Mouse (Mus musculus) left cerebral cortex, adult 11 months (tissue): Measurements from ENCODE around the gene Gys1.

Source experiments
- DNase-seq: peaks from one replicate; pipeline ENCODE4 v3.0.0; 2022; ENCODE audit warnings: low spot score

Gene Gys1

DNA sequence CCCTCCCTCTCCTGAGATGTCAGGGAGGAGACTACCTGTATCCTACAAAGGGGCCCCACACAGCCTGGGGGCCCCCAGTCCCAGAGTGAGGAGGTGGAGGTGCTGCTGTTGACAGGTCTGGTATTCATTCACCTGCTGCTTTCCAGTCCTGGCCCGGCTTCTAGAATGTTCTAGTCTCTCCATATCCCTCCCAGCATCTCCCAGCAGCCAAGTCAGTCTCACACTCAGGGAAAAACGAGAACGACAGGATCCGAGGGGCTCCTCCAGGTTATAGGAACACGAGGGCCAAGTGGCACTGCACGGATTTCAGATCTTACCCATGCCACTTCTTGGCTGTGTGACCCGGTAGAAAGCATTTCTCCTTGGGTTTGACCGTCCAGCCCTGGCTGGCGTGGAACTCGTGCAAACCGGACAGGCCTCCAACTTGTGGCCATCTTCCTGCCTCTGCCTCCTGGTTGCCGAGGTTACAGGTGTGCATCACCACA is 19.9 kb upstream of the Gys1 start:
- DNase-seq, result no peak

- no peak for DNase-seq
Measured at GRCm38 (mm10) chr7:45415636-45416035, 19.0 kb upstream of the Gys1 start.

DNA sequence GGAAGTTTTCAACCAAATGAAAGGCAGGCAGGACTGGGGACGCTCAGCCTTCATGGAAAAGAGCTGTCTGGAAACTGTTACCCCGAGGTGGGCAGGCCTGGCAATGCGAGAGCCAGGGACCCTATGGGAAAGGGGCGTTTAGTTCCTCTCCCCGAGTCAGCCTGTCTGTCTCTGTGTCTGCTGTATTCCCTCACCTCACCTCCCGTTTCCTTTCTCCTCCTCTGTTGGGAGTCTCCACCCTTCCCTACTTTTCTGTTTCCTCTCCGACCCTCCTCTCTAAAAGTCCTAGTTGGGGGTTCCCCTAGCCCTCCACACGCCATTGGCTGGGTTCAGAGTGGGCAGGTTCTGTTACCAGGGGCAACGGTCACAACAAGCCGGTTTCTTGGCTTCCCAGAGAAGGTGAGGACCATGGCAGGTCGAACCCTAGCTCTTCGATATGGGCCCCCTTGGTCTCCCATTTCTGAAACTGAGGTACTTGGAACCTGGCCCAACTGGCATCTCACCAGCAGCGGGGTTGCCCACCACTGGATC is 16.6 kb upstream of the Gys1 start:
- no peak for DNase-seq

GRCm38 (mm10) chr7:45419859-45420614 is 14.6 kb upstream of the Gys1 start:
- no peak for DNase-seq

DNA sequence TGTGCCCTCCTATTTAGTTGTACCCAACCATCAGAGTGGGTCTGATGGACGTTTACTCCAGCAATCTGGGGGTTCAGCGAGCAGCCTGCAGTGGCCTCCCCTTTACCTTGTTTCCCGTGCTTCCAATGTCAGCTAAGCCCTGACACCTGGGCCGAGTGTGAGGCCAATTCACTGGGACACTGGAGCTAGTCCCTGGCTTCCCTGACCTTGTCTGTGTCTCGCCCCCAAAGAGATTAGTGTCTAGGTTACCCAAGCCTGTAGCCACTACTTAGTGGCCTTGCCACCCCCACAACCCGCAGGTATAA is 14.1 kb upstream of the Gys1 start, which contains the start of gene Lhb:
Gene Lhb (plus strand): TSS at position 206 of the 305 bp plus-strand sequence.
- DNase-seq, result no peak

DNA sequence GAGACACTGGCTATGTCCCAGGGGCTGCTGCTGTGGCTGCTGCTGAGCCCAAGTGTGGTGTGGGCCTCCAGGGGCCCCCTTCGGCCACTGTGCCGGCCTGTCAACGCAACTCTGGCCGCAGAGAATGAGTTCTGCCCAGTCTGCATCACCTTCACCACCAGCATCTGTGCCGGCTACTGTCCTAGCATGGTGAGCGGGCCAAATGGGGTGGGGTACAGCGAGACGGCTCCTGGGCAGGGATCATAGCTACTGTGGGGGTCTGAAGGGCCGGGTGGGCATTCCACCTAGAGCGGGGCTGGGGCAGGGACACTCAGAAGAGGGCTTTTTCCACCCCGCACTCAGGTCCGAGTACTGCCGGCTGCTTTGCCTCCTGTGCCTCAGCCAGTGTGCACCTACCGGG is 13.4 kb upstream of the Gys1 start:
- DNase-seq, result no peak

- no peak for DNase-seq
Measured at GRCm38 (mm10) chr7:45426556-45426955, 8.1 kb upstream of the Gys1 start.

DNA sequence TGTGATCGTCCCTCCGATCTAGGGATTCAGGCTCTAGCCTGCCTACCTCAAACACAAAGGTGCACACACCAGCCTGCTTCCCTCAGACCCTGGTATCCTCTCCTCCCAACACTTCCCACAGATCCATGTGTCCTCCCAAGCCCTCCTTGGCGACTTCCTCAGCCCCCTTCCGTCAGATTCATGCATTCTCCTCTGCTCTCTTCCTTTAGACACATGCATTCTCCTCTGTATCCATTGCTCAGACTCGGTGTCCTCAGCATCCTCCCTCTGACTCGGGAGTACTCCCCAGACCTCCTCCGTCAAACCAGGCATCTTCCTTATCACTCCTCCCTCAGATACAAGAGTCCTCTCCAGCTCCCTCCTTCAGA is 825 bp upstream of the Gys1 start:
- no peak for DNase-seq

GRCm38 (mm10) chr7:45435038-45435437 is 394 bp downstream of the Gys1 start:
- DNase-seq, result no peak

- DNase-seq, result no peak
Measured at GRCm38 (mm10) chr7:45436444-45436843, 1.8 kb downstream of the Gys1 start.

DNA sequence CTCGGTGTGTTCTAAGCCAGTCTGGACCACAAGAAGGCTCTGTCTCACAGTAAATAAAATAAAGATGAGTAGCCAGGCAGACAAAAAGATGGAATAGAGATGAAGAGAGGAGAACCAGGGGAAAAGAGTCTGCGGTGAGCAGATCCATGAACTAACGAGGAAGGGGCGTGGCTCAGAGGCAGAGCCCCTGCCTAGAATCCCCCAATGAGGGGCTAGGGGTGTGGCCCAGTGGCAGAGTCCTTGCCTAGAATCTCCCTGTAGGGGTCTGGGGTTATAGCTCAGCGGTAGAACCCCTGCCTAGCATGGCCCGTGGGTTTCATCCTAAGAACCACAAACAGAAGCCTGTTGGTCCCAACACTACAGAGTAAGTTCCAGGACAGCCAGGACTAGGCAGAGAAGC is 2.4 kb downstream of the Gys1 start:
- DNase-seq, result no peak

- DNase-seq, result no peak
Measured at GRCm38 (mm10) chr7:45437521-45438276, 3.1 kb downstream of the Gys1 start, which contains the start of gene Ruvbl2. Ruvbl2 (minus strand) TSS chr7:45438096.

GRCm38 (mm10) chr7:45443526-45444420 is 9.1 kb downstream of the Gys1 start:
- DNase-seq, result no peak

DNA sequence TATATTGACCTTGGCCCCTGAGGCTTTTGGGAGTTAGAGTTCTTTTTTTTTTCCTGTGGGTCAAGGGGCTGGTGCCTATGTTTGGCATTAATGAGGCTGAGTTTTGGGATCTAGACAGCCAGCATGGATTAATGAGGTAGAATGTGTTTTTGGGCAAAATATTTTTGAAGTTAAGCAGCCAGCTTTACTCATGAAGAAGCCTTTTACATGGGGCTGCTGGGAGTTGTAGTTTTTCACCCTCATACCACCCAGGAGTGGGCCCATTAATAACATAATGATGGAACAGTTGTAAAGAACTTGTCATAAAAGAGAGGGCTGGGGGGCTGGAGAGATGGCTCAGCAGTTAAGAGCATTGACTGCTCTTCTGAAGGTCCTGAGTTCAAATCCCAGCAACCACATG is 11.9 kb downstream of the Gys1 start:
- no peak for DNase-seq

DNA sequence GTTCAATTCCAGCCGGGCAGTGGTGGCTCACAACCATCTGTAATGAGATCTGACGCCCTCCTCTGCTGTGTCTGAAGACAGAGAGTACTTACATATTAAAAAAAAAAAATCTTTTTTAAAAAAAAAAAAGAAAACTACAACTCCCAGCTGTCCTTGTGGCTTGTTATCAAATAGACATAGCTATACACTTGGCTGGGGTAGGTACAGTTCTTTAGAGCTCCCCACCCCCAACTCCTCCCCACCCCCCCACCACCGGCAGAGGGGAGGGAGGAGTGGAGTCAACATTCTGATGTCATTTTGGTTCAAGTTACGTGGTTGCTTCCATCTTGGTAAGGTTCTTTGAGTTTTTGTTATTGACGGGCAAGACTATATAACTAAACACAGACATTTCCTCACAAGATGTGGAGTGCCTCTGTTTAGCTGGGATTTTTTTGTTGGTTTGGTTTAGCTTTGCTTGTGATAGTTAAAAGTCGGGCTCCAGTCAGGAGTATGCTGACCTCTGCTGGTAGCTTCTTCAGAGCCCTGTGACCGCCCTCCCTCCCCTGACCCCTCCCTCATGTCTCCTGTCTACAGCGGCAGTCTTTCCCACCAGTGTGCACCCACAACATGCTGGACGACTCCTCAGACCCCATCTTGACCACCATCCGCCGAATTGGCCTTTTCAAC is 12.8 kb downstream of the Gys1 start:
- DNase-seq, result no peak

DNA sequence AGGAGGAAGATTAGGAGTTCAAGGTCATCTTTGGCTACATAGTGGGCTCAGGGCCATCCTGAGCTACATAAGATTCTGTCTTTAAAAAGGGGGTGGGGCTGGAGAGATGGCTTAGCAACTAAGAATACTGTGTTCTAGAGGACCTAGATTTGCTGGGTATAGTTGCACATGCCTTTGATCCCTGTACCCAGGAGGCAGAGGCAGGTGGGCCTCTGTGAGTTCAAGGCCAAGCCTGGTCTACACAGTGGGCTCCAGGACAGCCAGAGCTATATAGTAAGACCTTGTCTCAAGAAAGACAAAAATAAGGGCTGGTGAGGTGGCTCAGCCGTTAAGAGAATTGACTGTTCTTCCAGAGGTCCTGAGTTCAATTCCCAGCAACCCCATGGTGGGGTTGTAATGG is 15.3 kb downstream of the Gys1 start:
- no peak for DNase-seq

GRCm38 (mm10) chr7:45451344-45451982 is 16.8 kb downstream of the Gys1 start:
- peak; percentile 80 for DNase-seq

GRCm38 (mm10) chr7:45454971-45455370 is 20.3 kb downstream of the Gys1 start:
- no peak for DNase-seq

GRCm38 (mm10) chr7:45455932-45456696 is 21.5 kb downstream of the Gys1 start:
- DNase-seq, result no peak

GRCm38 (mm10) chr7:45456721-45457203 is 22.1 kb downstream of the Gys1 start:
- no peak for DNase-seq
